Mouse (Mus musculus) thymus, postnatal 4 days (tissue): ENCODE measurements around the gene Ccl24.
A peak's percentile ranks its signal among the peaks of the same experiment; 100 is the strongest.

Experiments used
- DNase-seq: peaks from one replicate; pipeline ENCODE4 v3.0.0; 2021

Gene Ccl24

DNA sequence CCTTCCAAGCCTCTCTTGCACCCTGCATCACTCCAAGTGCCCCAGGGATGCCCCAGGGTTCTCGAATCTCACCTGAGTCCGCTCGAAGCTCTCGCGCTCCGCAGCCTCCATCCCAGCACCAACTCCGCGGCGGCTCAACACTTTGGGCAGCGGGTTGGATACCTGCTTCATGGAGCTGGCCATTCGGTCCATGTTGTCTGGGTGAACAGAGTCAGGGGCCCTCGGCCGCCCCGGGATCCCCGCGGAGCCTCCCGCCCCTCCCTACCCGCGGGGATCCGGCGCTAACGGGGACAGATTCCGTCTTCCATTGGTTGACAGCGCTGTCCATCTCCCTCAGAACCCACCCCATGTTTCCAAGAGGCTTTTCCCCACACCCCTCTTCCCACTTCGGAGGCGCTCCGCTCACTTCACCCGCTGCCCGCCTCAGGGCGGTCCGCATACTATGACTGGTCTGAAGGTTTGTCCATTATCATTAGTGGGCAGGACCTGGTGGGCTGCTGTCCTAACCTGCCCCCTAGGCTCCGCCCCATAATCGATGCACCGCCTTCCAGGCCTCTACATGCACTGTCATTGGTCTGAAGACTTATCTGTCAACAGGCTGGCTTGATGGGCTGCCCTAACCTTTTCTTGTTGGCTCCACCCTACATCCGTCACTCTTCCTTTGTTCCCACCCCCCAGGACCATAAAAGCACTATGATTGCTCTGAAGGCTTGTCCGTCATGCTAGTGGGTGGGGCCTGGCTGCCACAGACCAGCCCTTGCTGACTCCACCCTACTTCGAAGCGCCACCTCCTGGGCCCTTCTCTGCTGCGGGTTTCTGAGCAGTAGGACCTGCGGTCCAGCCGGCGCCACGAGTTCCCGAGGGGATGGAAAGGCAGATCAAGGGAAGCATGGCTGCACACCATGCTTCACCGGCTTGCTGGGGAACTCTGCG, 27.7 kb downstream of the Ccl24 start, which contains the start of gene Hip1:
TSS of gene Hip1 (minus strand) at position 256 of the 933 bp plus-strand sequence.
- peak; percentile 94 for DNase-seq

DNA sequence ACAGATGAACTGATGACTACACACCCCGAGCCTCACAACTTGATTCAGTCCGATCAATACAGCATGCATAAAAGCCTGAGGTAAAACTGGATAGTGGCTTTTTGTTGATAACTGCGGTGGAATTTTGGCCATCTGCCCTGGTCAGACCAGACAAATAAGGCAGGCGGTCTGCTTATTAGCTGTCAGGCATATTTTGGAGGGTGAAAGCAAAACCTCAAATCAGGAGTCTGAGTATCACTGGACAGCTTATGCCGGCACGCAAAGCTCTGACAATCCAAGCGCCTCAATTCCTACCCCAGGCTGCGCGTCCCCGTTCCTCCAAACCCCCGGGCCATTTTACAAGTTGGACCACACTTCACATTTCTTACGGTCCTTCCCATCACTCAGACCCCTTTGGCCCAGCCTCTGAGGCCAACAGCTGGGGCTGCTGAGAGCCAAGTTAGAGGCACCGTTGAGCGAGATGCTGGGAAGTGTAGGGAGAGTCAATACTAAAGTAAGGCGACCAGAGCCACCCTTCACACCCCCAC, 28.8 kb downstream of the Ccl24 start:
- peak; percentile 16 for DNase-seq

DNA sequence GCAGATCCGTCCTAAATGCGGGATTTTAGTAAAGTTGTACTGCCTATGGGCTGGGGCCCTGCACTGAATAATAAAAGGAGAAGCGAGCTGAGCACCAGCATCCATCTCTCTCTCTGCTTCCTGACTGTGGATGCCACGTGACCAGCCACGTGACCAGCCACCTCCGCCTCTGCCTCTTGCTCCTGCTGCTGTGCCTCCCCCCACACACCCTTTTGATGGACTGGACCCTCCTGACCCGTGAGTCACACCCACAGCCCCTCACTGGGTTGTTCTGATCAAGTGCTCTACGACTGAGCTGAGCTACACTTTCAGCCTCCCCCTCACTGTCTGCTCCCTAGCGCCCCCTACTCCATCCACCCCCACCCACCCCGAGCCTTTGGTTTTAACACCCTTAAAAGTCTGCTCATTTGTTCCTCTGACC, 35.0 kb downstream of the Ccl24 start:
- peak; percentile 45 for DNase-seq

DNA sequence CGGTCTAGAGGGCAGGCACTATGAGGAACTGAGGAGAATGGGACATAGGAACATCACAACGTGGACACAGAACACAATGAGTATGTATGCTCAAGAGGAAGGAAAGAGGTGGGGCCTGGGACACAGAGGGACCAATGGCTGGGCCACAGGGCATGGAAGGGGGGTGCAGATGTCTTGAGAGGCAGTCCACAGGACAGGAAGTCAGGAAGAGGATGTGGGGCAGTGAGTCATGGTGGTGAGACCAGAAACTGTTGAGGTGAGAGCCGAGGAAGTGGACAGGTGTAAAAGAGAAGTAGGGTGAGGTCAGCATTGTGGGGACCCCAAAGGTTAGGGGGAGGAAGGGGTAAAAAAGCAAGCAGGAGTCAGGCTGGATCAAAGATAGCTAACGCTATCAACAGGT, 35.5 kb downstream of the Ccl24 start:
- DNase-seq = peak; percentile 24

DNA sequence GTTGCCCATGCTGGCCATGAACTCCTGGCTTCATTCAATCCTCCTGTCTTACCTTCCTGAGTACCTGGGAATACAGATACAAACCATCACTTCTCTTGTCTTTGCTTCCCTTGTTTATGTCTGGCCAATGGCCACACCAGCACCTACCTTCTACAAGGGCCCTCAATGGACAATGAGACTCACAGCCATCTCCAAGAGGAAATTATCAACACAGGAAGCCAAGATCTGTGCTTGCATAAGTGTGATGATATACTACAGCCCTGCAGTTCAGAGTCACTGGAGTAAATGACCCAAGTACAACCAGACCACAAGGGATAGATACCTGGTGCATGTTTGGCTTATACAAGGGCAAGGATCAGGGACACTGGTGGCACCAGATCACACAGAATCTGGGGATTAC, 37.0 kb downstream of the Ccl24 start:
- no peak for DNase-seq

DNA sequence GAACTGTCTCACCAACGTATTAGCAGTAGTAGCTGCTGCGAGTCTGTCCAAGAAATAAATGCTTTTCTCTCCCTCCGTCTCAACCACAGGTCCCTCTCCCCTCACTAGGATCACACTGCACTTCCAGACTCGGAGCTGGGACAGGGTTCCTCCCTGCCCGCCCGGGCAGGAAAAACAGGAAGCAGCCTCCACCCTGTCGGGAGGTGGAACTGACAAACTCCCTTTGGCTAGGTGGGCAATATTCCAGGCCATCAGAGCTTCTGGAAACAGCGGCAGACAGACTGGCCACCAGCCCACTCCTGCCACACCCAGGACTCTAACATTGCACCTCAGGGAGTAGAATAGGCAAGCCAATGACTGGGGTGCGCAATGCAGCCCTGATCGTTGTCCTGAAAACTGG, 39.4 kb downstream of the Ccl24 start:
- no peak for DNase-seq

DNA sequence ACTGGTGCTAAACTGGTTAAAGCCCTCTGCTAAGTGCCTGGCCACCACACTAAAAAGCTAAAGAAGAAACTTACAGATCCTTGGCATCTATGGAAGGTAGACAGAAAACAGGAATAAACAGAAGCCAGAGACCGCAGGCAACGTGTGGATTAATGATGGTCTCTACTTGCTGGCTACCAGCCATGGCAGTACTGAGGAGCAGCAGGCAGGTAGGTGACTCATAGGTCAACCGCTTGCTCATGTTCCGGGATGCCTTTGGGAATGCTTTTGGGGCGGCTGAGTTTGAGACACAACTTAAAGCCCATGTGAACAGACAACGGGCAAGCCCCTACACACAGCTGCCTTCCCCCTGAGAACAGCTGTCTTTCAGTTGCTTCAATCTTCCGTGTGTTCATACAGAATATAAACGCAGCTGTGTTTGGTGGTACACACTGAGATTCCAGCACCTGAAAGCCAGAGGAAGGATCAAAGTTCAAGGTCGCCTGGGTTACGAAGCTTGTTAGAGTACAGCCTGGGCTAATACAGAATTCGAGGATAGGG, 41.5 kb downstream of the Ccl24 start:
- DNase-seq = no peak

DNA sequence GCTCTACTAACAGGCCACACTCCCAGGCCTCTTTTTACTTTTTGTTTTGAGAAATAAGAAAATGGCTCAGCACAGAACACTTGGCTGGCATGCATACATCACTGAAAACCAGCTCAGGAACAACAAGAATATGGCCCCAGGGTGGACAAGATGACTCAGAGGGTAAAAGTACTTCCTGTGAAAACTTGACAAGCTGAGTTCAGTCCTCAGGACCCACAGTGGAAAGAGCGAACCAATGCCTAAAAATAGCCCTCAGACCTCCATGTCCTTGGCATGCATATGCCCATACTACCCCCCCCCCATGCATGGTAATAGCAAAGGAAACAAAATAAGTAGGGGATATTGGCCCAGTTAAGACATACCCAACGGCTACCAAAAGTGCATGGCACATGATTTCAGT, 42.9 kb downstream of the Ccl24 start:
- DNase-seq = no peak

DNA sequence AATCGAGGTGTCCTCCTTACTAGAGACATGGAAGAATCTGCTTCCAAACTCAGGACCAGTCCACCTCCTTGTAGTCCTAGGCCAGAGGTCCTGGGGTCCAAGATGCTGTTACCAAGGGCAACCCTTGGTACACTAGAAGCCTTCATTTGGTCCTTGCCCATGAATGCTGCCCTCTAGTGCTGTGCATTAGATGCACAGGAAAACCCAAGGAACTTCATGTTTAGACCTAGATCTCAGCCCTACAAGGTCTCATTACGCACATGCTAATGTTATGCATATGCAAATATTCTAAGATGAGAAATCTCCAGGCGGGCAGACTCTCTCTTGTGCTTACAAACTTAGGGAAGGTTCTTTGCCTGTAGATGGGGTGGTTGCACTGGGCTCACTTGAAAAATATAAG, 43.5 kb downstream of the Ccl24 start:
- no peak for DNase-seq

DNA sequence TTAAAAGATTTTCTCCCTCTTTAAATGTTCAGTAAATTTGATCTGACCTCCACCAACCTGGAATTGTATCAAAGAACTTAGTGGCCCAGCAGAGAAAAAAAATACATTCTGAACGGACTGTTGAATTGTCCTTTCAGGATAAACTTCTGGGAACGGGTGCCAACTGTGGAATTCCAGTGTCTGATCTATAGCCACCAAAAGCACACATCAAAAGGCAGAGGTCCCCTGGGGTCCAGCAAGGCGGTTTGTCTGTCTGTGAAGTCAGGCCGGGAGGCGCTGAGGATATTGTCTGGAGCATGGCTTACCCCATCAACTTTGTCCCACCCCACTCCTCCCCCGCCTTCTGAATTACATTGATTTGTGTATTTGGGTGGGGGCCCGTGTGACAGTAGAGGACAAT, 44.9 kb downstream of the Ccl24 start:
- no peak for DNase-seq

DNA sequence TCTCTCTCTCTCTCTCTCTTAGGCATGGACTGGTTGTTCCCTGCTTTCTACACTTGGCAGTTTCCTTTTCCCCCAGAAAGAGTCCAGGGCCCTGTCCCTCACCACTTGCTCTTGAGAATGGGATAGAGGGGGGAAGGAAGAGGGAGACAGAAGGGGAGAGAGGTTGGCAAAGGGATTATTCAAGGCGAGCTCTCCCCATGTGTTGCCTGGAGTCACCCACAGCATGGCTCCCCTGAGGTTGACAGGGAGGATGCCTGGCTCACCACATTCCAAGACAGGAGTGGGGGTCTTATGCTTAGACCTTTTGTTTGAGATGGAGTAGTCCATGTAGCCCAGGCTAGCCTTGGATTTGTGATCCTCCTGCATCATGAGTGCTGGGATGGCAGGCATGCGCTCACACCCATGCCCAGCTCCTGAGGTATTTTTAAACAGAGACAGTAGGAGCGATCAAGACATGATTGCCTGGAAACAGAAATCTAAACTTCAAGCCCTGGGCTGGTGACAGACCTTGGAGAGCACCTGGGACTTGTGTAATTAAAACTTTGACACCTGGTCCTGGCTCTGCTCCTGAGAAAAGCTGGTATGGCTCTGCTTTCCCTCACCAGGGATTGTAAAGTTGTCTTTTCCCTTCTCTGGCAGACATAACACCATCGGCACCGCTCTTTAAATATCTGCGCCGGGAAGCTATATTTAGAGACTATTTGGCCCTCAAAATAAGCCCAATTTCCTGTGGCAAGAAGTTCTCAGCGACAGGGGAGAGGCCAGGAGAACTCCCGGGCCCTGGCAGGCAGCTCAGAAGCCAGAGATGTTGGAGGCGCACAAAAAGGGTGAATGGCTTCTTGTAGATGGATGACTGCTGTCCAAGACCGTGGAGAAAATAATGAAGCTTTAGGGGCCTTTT, 47.9 kb downstream of the Ccl24 start:
- DNase-seq = no peak

DNA sequence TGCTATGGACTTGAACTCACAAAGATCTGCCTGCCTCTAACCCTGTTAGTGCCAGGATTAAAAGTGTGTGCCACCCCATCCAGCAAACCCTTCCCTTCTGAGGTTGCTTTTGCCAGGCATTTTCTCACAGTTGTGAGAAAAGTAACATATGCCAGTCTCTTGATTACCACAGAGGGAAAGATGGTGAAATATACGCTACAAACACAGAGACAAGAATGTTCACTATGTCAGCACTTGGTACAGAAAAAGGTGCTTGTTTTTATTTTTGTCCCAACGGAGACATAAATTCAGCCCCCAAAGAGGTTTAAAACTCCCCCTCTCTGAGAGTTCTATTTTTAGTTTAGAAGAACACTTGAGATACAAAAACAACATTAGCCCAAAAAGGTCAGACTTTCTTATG, 48.8 kb downstream of the Ccl24 start:
- no peak for DNase-seq

DNA sequence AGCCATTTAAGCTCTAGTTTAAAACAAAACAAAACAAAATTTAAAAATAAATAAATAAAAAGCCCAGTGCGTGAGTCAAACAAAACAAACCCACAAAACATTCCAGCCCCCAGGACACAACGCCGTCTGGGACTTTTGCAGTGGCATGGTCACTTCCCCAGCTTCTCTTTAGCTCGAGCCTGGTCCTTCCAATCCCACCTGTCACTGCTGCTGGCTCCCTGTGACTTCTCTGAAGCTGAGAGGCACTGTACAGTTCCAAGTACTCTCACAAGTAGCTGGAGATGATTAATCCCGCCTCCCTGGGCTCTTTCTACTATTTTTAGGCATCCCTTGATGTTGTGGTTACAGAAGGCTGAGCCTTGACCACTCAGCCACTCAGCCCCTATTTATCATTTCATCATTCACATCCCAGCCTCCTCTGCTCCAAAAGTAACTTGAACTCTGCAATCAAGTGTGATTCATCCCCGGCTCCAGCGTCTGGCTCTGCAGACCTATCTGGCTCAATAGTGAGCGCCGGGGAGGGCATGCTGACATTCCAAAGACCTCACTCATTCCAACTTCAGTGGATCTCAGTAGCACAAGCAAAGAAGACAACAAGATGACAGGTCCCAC, 50.6 kb downstream of the Ccl24 start:
- DNase-seq = no peak
